Mouse (Mus musculus) right cerebral cortex, adult 18-20 months (tissue): Measurements from ENCODE around the gene Gm5849.
"Not testable (repeated sequence)": the region's sequence is repeated elsewhere in the genome, so short reads cannot be mapped to it uniquely, and the experiment has no call there.

Experiments
- DNase-seq: peaks from one replicate; pipeline ENCODE4 v3.0.0; 2022; ENCODE audit warnings: mixed read lengths

Gm5849 gene

DNA sequence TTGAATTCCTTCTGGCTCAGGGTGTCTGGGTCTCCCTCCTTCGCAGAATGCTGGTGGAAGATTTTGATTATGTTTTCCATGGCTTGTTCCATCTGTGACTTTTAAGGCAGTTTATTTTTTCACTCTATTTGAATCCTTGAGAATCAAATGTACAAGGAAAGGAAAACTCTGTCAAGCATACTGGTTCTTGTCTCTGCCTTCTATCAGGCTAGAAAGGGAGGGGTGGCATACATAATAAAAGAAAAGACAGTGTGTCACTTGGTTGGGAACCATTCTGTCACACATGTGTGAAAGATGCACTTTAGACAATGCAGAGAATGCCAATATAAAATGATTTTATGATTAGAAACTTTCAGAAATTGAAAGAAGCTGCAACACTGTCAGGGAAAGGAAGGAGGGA lies at the start of gene Gm5849:
TSS of gene Gm5849 (minus strand) at position 101 of the 400 bp plus-strand sequence.
- not testable (repeated sequence) for DNase-seq

- peak; percentile 2 for DNase-seq
Observed at GRCm38 (mm10) chr3:90749658-90750057, 28.0 kb downstream of the Gm5849 start.

- DNase-seq, result no peak
Observed at GRCm38 (mm10) chr3:90726606-90727005, 51.1 kb downstream of the Gm5849 start, which contains the start of gene Pglyrp4. Pglyrp4 (plus strand) TSS chr3:90726906.
